Comparison of ENCODE assay signal across 18 mouse cellular contexts in genomic region chr1:178560043-178560442, GRCm38 (mm10). TPM values are rescaled to one million over a fixed set of nuclear protein-coding genes. Genes with fewer than 3 reads are reported as not detected.
A peak's percentile ranks its signal among the peaks of the same experiment; 100 is the strongest.
DNase-seq lines count a peak whose midpoint lies in the region; ATAC-seq and TF ChIP-seq lines count a peak whose summit lies in the region.
"Had no signal": no experiment of that assay in that cellular context is flagged by ENCODE, and none has a peak within 500 bp of the region (broad histone marks: within the 10 kb centered on the region; RNA-seq: fewer than 3 reads in every experiment).

No protein-coding gene starts in this region.

- intact Hi-C loops in heart, adult 2 months (cut with DNase I): no loop called here
- intact Hi-C loops in heart, postnatal 10 days (cut with DNase I): no loop called here

- ATAC-seq in liver, embryonic 14.5 days (ENCODE audit: insufficient read depth): no peak
- no peak for ATAC-seq in liver, embryonic 11.5 days (replicated peaks; ENCODE audit: low FRiP score)
- ATAC-seq in forebrain, embryonic 14.5 days: no peak
- ATAC-seq: hindbrain, embryonic 16.5 days; midbrain, embryonic 13.5 days had no signal

- in situ Hi-C loops in CH12.LX (cut with MboI; ENCODE audit: low pct_ligation_motif_present, low pct_unique_long_range_greater_than_20kb, low sequenced_read_pairs): no loop called here

- no peaks in the 10 kb centered on the region for H3K79me2 ChIP-seq in heart, adult 2 months (replicated peaks; ENCODE audit: control insufficient read depth, insufficient read depth, low read length)
- H3K79me2 ChIP-seq in CH12.LX (replicated peaks; ENCODE audit: control insufficient read depth, extremely low read depth, insufficient read depth, poor library complexity, severe bottlenecking): no peaks in the 10 kb centered on the region

- no peak overlapping the region for H3K9ac ChIP-seq in heart, adult 2 months (ENCODE audit: low read depth, low read length)
- no peak overlapping the region for H3K9ac ChIP-seq in liver, embryonic 14.5 days (replicated peaks)
- no peak overlapping the region for H3K9ac ChIP-seq in liver, embryonic 11.5 days (ENCODE audit: low read depth, low read length)
- no peak overlapping the region for H3K9ac ChIP-seq in CH12.LX (ENCODE audit: insufficient read depth, low read depth)
- no peak overlapping the region for H3K9ac ChIP-seq in forebrain, embryonic 14.5 days (ENCODE audit: low read length)
- H3K9ac ChIP-seq: limb, embryonic 13.5 days; liver, embryonic 15.5 days; midbrain, embryonic 13.5 days had no signal

- no peak overlapping the region for H3K27ac ChIP-seq in heart, adult 2 months
- H3K27ac ChIP-seq in liver, embryonic 14.5 days: no peak overlapping the region
- H3K27ac ChIP-seq in liver, embryonic 11.5 days (ENCODE audit: low read depth, low read length): no peak overlapping the region
- no peak overlapping the region for H3K27ac ChIP-seq in CH12.LX (ENCODE audit: insufficient read depth, low read depth)
- no peak overlapping the region for H3K27ac ChIP-seq in forebrain, embryonic 14.5 days (ENCODE audit: low read depth, low read length)
- H3K27ac ChIP-seq: embryonic facial prominence, embryonic 10.5 days; heart, embryonic 10.5 days; limb, embryonic 13.5 days; liver, embryonic 15.5 days; midbrain, embryonic 13.5 days had no signal

- H3K4me1 ChIP-seq in heart, adult 2 months (ENCODE audit: control insufficient read depth, insufficient read depth, low read length): no peaks in the 10 kb centered on the region
- H3K4me1 ChIP-seq in liver, embryonic 14.5 days (replicated peaks; ENCODE audit: control insufficient read depth in 2 of 2, insufficient read depth in 2 of 2, low read length in 1 of 2): no peaks in the 10 kb centered on the region
- H3K4me1 ChIP-seq in liver, embryonic 11.5 days (replicated peaks; ENCODE audit: control insufficient read depth, insufficient read depth, low read length): no peaks in the 10 kb centered on the region
- no peaks in the 10 kb centered on the region for H3K4me1 ChIP-seq in CH12.LX (ENCODE audit: control insufficient read depth in 1 of 2, insufficient read depth in 2 of 2)
- H3K4me1 ChIP-seq in forebrain, embryonic 14.5 days (ENCODE audit: control insufficient read depth, insufficient read depth, low read length): no peaks in the 10 kb centered on the region
- H3K4me1 ChIP-seq: liver, embryonic 15.5 days; midbrain, embryonic 13.5 days had no signal

- no peak for TF ChIP-seq EP300 in heart, adult 2 months (IDR thresholded peaks at IDR 0.05; ENCODE audit: insufficient read depth, low read depth, low read length)
- no peak for TF ChIP-seq EP300 in liver, embryonic 14.5 days (IDR thresholded peaks at IDR 0.05; ENCODE audit: low read depth)
- TF ChIP-seq EP300 in CH12.LX (IDR thresholded peaks at IDR 0.05; ENCODE audit: low read length): no peak

- H3K4me3 ChIP-seq in heart, adult 2 months: no peak overlapping the region
- no peak overlapping the region for H3K4me3 ChIP-seq in liver, embryonic 14.5 days (ENCODE audit: insufficient read depth in 1 of 2, low read depth in 2 of 2, low read length in 2 of 2)
- H3K4me3 ChIP-seq in liver, embryonic 11.5 days (ENCODE audit: low read depth, low read length): no peak overlapping the region
- no peak overlapping the region for H3K4me3 ChIP-seq in CH12.LX (replicated peaks in 1 of 3; ENCODE audit: low read depth in 2 of 3, low read length in 2 of 3, poor library complexity in 1 of 3)
- no peak overlapping the region for H3K4me3 ChIP-seq in forebrain, embryonic 14.5 days (ENCODE audit: low read depth, low read length)
- H3K4me3 ChIP-seq: embryonic facial prominence, embryonic 10.5 days; heart, embryonic 10.5 days; limb, embryonic 13.5 days; liver, embryonic 15.5 days; midbrain, embryonic 13.5 days had no signal

- peak; percentile 33 for TF ChIP-seq CTCF in heart, adult 2 months (IDR thresholded peaks at IDR 0.05)
- TF ChIP-seq CTCF in liver, embryonic 14.5 days (IDR thresholded peaks at IDR 0.05; ENCODE audit: low read depth): peak; percentile 39; the same call in 1 of the 2 replicates
- TF ChIP-seq CTCF in CH12.LX (conservative IDR thresholded peaks at IDR 0.05 in 1 of 2, IDR thresholded peaks at IDR 0.05 in 1 of 2; ENCODE audit: low read depth in 2 of 2, low read length in 2 of 2): peak; percentile 12 to 18; a peak in 2 of 4 replicates

- DNase-seq in heart, adult 2 months: no peak
- DNase-seq in heart, postnatal 10 days: no peak
- no peak for DNase-seq in liver, embryonic 14.5 days (ENCODE audit: low read depth in 3 of 3, low spot score in 3 of 3)
- DNase-seq in liver, embryonic 11.5 days (ENCODE audit: low spot score): no peak
- DNase-seq in CH12.LX (ENCODE audit: extremely low read depth): no peak
- peak; percentile 38 for DNase-seq in R1 (ENCODE audit: low read depth, low spot score)
- DNase-seq in forebrain, embryonic 14.5 days (ENCODE audit: low spot score): no peak
- DNase-seq in adipocyte (ENCODE audit: low spot score): no peak
- DNase-seq: adrenal gland, postnatal 36 days; cerebellum, adult 9-11 months; kidney, adult 18-20 months had no signal

- WGBS in heart, adult 2 months: 98% methylated on average over 1 of the region's 1 CpGs
- WGBS in liver, embryonic 14.5 days (ENCODE audit: insufficient replicate concordance): 83% methylated on average over 1 of the region's 1 CpGs
- WGBS in liver, embryonic 11.5 days: 92% methylated on average over 1 of the region's 1 CpGs
- 97% methylated on average over 1 of the region's 1 CpGs for WGBS in forebrain, embryonic 14.5 days

- TF ChIP-seq POLR2A in heart, adult 2 months (IDR thresholded peaks at IDR 0.05; ENCODE audit: insufficient read depth, low read depth, low read length): no peak
- TF ChIP-seq POLR2A in CH12.LX (IDR thresholded peaks at IDR 0.05; ENCODE audit: low read depth, low read length): no peak

- H3K27me3 ChIP-seq in heart, adult 2 months (ENCODE audit: control insufficient read depth, insufficient read depth, low read length): no peaks in the 10 kb centered on the region
- H3K27me3 ChIP-seq in liver, embryonic 14.5 days (ENCODE audit: control insufficient read depth, insufficient read depth, low read length): no peaks in the 10 kb centered on the region
- no peaks in the 10 kb centered on the region for H3K27me3 ChIP-seq in liver, embryonic 11.5 days (replicated peaks; ENCODE audit: control insufficient read depth, insufficient read depth, low read length)
- H3K27me3 ChIP-seq in CH12.LX (replicated peaks): no peaks in the 10 kb centered on the region
- H3K27me3 ChIP-seq in forebrain, embryonic 14.5 days (replicated peaks; ENCODE audit: control insufficient read depth, insufficient read depth, low read length): no peaks in the 10 kb centered on the region
- H3K27me3 ChIP-seq: limb, embryonic 13.5 days; liver, embryonic 15.5 days; midbrain, embryonic 13.5 days had no signal

- H3K4me2 ChIP-seq in liver, embryonic 14.5 days (ENCODE audit: low read depth): no peak overlapping the region
- H3K4me2 ChIP-seq in liver, embryonic 11.5 days: no peak overlapping the region
- H3K4me2 ChIP-seq in CH12.LX (ENCODE audit: insufficient read depth, low read depth, poor library complexity, severe bottlenecking): no peak overlapping the region
- no peak overlapping the region for H3K4me2 ChIP-seq in forebrain, embryonic 14.5 days (ENCODE audit: low read length)
- H3K4me2 ChIP-seq: limb, embryonic 13.5 days; liver, embryonic 15.5 days; midbrain, embryonic 13.5 days had no signal

- H3K36me3 ChIP-seq in heart, adult 2 months (ENCODE audit: control insufficient read depth, insufficient read depth, low read length): no peaks in the 10 kb centered on the region
- no peaks in the 10 kb centered on the region for H3K36me3 ChIP-seq in liver, embryonic 14.5 days (replicated peaks; ENCODE audit: control insufficient read depth, insufficient read depth, low read depth)
- H3K36me3 ChIP-seq in liver, embryonic 11.5 days (ENCODE audit: control insufficient read depth, insufficient read depth, low read length): no peaks in the 10 kb centered on the region
- no peaks in the 10 kb centered on the region for H3K36me3 ChIP-seq in CH12.LX (replicated peaks in 1 of 2; ENCODE audit: control insufficient read depth in 1 of 2, insufficient read depth in 1 of 2, low read length in 1 of 2)
- H3K36me3 ChIP-seq in forebrain, embryonic 14.5 days (ENCODE audit: control insufficient read depth, insufficient read depth, low read length): no peaks in the 10 kb centered on the region
- H3K36me3 ChIP-seq: G1E; liver, embryonic 15.5 days; midbrain, embryonic 13.5 days had no signal

- no peak; the same call in 1 of the 2 replicates for TF ChIP-seq RAD21 in CH12.LX (IDR thresholded peaks at IDR 0.05; ENCODE audit: low read depth, low read length)

- H3K9me3 ChIP-seq in liver, embryonic 14.5 days (ENCODE audit: control insufficient read depth, low read length): peaks cover 3% of the 10 kb centered on the region
- H3K9me3 ChIP-seq in liver, embryonic 11.5 days (ENCODE audit: control insufficient read depth, low read length): 0 out of 2 replicates have a peak, but pooled peaks cover 2% of the 10 kb centered on the region
- H3K9me3 ChIP-seq in CH12.LX (replicated peaks; ENCODE audit: low read length): peaks cover 4% of the 10 kb centered on the region
- H3K9me3 ChIP-seq in forebrain, embryonic 14.5 days (replicated peaks; ENCODE audit: control insufficient read depth, low read length): peaks cover 3% of the 10 kb centered on the region
- H3K9me3 ChIP-seq: heart, embryonic 10.5 days; liver, embryonic 15.5 days had no signal

- dilution Hi-C loops in CH12.LX (cut with MboI; ENCODE audit: extremely low pct_ligation_motif_present, extremely low pct_unique_long_range_greater_than_20kb, low sequenced_read_pairs): no loop called here

TF ChIP-seq in CH12.LX, 34 proteins besides CTCF, POLR2A, EP300 and RAD21 (continues in another document):
- no peak for TF ChIP-seq ZKSCAN1 (IDR thresholded peaks at IDR 0.05; ENCODE audit: borderline replicate concordance, low read depth, low read length)
- TF ChIP-seq USF1 (IDR thresholded peaks at IDR 0.05; ENCODE audit: low read depth, low read length): no peak
- no peak for TF ChIP-seq CHD1 (IDR thresholded peaks at IDR 0.05; ENCODE audit: low read depth, low read length)
- no peak for TF ChIP-seq JUND (conservative IDR thresholded peaks at IDR 0.05; ENCODE audit: low read depth, low read length)
- no peak for TF ChIP-seq HCFC1 (IDR thresholded peaks at IDR 0.05; ENCODE audit: low read depth, low read length)
- no peak for TF ChIP-seq IRF4 (IDR thresholded peaks at IDR 0.05; ENCODE audit: low read depth, low read length)

RNA-seq across cellular contexts. Expression of gene Kif26b, which starts 31.1 kb away (rescaled TPM):
- 1 to 10 TPM; 2.4 to 3.0 TPM for total RNA-seq in heart, adult 2 months (2021)
- polyA plus RNA-seq in heart, adult 2 months (2012; rRNA removed): 0.86 and 1.1 TPM in 2 replicates
- 10 to 100 TPM; 10.9 to 12.9 TPM for total RNA-seq in heart, postnatal 10 days (2021)
- polyA plus RNA-seq in liver, embryonic 14.5 days (2012; rRNA removed): 0.05 and 0.07 TPM in 2 replicates
- polyA plus RNA-seq in liver, embryonic 14.5 days (2014; fragmentation: Nextera tagmentation; extraction: Ambion mirVana): 0.01 and 0.05 TPM in 2 replicates
- polyA plus RNA-seq in liver, embryonic 11.5 days (2014; fragmentation: Nextera tagmentation; extraction: Ambion mirVana): 2.7 TPM in 2 replicates
- under 0.01 TPM in 1 of 2 replicates, not detected in the other for total RNA-seq in CH12.LX (2012; rRNA removed)
- total RNA-seq in CH12.LX (2014; rRNA removed): not detected in 2 replicates
- 0.09 and 0.10 TPM in 2 replicates for polyA plus RNA-seq in CH12.LX (2012; ENCODE audit: insufficient read length, low read depth)
- 2.7 and 3.8 TPM in 2 replicates for polyA plus RNA-seq in forebrain, embryonic 14.5 days (2014; fragmentation: Nextera tagmentation; extraction: Ambion mirVana)
